Mouse (Mus musculus) heart, adult 2 months (tissue): ENCODE measurements around the gene Nmi.

Experiments used
- CTCF ChIP-seq: fragments of 200-600 bp; IDR thresholded peaks from 2 replicates; pipeline ENCODE4 v1.8.1; 2022; ENCODE audit warnings: antibody characterized with exemption, mild to moderate bottlenecking, moderate library complexity
- EP300 ChIP-seq: fragments of 200-500 bp; IDR thresholded peaks from 2 replicates; pipeline ENCODE4 v1.6.1; 2011; ENCODE audit warnings: low read depth, low read length, control low read depth; ENCODE audit not compliant: insufficient read depth
- POLR2A ChIP-seq: fragments of 200-500 bp; IDR thresholded peaks from 2 replicates; pipeline ENCODE4 v1.6.1; 2011; ENCODE audit warnings: mild to moderate bottlenecking, low read depth, low read length, control low read depth; ENCODE audit not compliant: insufficient read depth

- no peak for TF ChIP-seq POLR2A
- TF ChIP-seq CTCF: no peak
- TF ChIP-seq EP300: no peak
These were observed 58.8 kb downstream of the Nmi start for GRCm38 (mm10) chr2:51914532-51914931.
